20 mouse cellular contexts compared by ENCODE assay signal in the genomic region with DNA sequence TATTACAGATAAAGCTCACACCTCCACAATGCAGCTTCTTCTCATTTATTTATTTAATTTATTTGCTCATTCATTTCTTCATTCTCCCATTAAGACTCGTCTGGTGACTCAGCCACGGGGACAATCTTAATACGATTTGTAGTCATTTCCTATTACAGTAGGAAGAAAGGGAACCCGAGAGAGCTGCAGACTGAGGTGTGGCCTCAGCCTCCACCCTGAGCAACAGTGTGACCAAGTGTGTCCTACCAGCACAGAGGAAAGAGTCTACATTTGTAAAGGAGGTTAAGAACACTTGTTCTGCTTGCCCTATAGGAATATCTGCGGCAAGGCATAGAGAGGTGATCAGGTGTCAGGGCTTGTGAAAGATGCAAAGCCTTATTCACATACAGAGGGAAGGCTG.
A peak's percentile ranks its signal among the peaks of the same experiment; 100 is the strongest.
DNase-seq lines count a peak whose midpoint lies in the region.
"Had no signal": no experiment of that assay in that cellular context is flagged by ENCODE, and none has a peak within 500 bp of the region (broad histone marks: within the 10 kb centered on the region; RNA-seq: fewer than 3 reads in every experiment).

No protein-coding gene starts in this region.

- peak overlapping the region; percentile 49 for H3K27ac ChIP-seq in heart, embryonic 10.5 days
- H3K27ac ChIP-seq: heart, adult 2 months; macrophage; midbrain, embryonic 12.5 days; neural tube, embryonic 12.5 days had no signal

- intact Hi-C loops in heart, postnatal 25 days (cut with DNase I), result no loop called here

- DNase-seq in heart, embryonic 10.5 days (ENCODE audit: low spot score), result no peak
- no peak for DNase-seq in heart, postnatal 25 days (ENCODE audit: low spot score)
- DNase-seq in spleen, postnatal 36 days (ENCODE audit: low spot score in 2 of 2), result peak; percentile 61 to 62
- no peak for DNase-seq in spleen, adult 18-20 months
- DNase-seq in left cerebral cortex, adult 18-20 months (ENCODE audit: low spot score in 2 of 2), result no peak
- DNase-seq in cerebellum, postnatal 36 days, result no peak
- DNase-seq in adrenal gland, adult 2 months, result no peak
- DNase-seq: adrenal gland, postnatal 25 days; cerebellum, adult 9-10 months; gastrocnemius, postnatal 25 days; heart, adult 2 months; heart, postnatal 36 days; kidney, postnatal 36 days; liver, postnatal 0 days had no signal

- no peaks in the 10 kb centered on the region for H3K36me3 ChIP-seq in heart, embryonic 10.5 days
- H3K36me3 ChIP-seq in megakaryocyte, embryonic 14.5 days (replicated peaks; ENCODE audit: low read length), result no peaks in the 10 kb centered on the region
- H3K36me3 ChIP-seq: embryonic facial prominence, embryonic 10.5 days; kidney, embryonic 15.5 days; midbrain, embryonic 12.5 days; neural tube, embryonic 12.5 days had no signal

- H3K4me3 ChIP-seq in heart, embryonic 10.5 days, result no peak overlapping the region
- H3K4me3 ChIP-seq in megakaryocyte, embryonic 14.5 days (replicated peaks), result peak overlapping the region; percentile 10
- H3K4me3 ChIP-seq: embryonic facial prominence, embryonic 10.5 days; heart, adult 2 months; kidney, embryonic 15.5 days; midbrain, embryonic 12.5 days; neural tube, embryonic 12.5 days had no signal

- H3K4me1 ChIP-seq in heart, embryonic 10.5 days, result peaks cover 56% of the 10 kb centered on the region
- H3K4me1 ChIP-seq in megakaryocyte, embryonic 14.5 days, result peaks cover 51% of the 10 kb centered on the region

- WGBS in heart, embryonic 10.5 days, result 78% methylated on average over 5 of the region's 5 CpGs

- H3K9me3 ChIP-seq in heart, embryonic 10.5 days, result no peaks in the 10 kb centered on the region
- no peaks in the 10 kb centered on the region for H3K9me3 ChIP-seq in megakaryocyte, embryonic 14.5 days
- H3K9me3 ChIP-seq: kidney, embryonic 15.5 days; midbrain, embryonic 12.5 days; neural tube, embryonic 12.5 days had no signal

- H3K27me3 ChIP-seq in heart, embryonic 10.5 days (ENCODE audit: insufficient read depth, poor library complexity, severe bottlenecking), result no peaks in the 10 kb centered on the region
- no peaks in the 10 kb centered on the region for H3K27me3 ChIP-seq in megakaryocyte, embryonic 14.5 days (replicated peaks)
- H3K27me3 ChIP-seq: kidney, embryonic 15.5 days; neural tube, embryonic 12.5 days had no signal

Comparison
In these comparisons a context has a peak if more than half of its experiments do, and no peak if none do; other contexts are left out.
1. DNase-seq: peak in spleen, postnatal 36 days (2 of 2); none in heart, embryonic 10.5 days (single experiment), heart, postnatal 25 days (single experiment), spleen, adult 18-20 months (0 of 2), left cerebral cortex, adult 18-20 months (0 of 2), cerebellum, postnatal 36 days (0 of 2) and adrenal gland, adult 2 months (single experiment).